Mouse (Mus musculus) stomach, embryonic 15.5 days (tissue): ENCODE results near the gene Ube2i. TPM values are rescaled to one million over a fixed set of nuclear protein-coding genes. Genes with fewer than 3 reads are reported as not detected.
"Not testable (repeated sequence)": the region's sequence is repeated elsewhere in the genome, so short reads cannot be mapped to it uniquely, and the experiment has no call there.

ENCODE experiments used
- ATAC-seq: fragments of 200-750 bp; cut with Nextera tagmentation; 2 replicates; pipeline ENCODE4 v1.8.0; 2017; ENCODE audit warnings: low read depth, moderate number of reproducible peaks, moderate TSS enrichment; ENCODE audit not compliant: insufficient read depth, low FRiP score
- H3K27ac ChIP-seq: fragments of 300-500 bp; sonication (generic); 2 replicates; pipeline ENCODE4 v1.5.1; 2015; ENCODE audit warnings: mild to moderate bottlenecking, inconsistent platforms
- H3K27me3 ChIP-seq: fragments of 300-500 bp; sonication (generic); replicated peaks from 2 replicates; pipeline ENCODE4 v1.6.1; 2015; ENCODE audit warnings: inconsistent platforms
- H3K36me3 ChIP-seq: fragments of 300-500 bp; sonication (generic); 2 replicates; pipeline ENCODE4 v1.6.1; 2015; ENCODE audit warnings: inconsistent platforms
- H3K4me1 ChIP-seq: fragments of 300-500 bp; sonication (generic); 2 replicates; pipeline ENCODE4 v1.6.1; 2015; ENCODE audit warnings: inconsistent platforms
- H3K4me2 ChIP-seq: fragments of 300-500 bp; sonication (generic); 2 replicates; pipeline ENCODE4 v1.6.1; 2015; ENCODE audit warnings: mild to moderate bottlenecking, inconsistent platforms
- H3K4me3 ChIP-seq: fragments of 300-500 bp; sonication (generic); replicated peaks from 2 replicates; pipeline ENCODE4 v1.5.1; 2015; ENCODE audit warnings: inconsistent platforms
- H3K9ac ChIP-seq: fragments of 300-500 bp; sonication (generic); 2 replicates; pipeline ENCODE4 v1.6.1; 2015; ENCODE audit warnings: inconsistent platforms
- H3K9me3 ChIP-seq: fragments of 300-500 bp; sonication (generic); 2 replicates; pipeline ENCODE4 v1.6.1; 2016; ENCODE audit warnings: inconsistent platforms
- WGBS: fragments of 180-500 bp; shearing (Covaris S2); methylation state at CpG from one replicate; pipeline ENCODE4 v1.1.7; 2015; 5-methylcytosine and 5-hydroxymethylcytosine counted together
- microRNA-seq: library from miRNA; unstranded; fragments of <30 nt; microRNA quantifications from one replicate; pipeline ENCODE4, GENCODE M21; 2016
- polyA plus RNA-seq: library from polyadenylated mRNA; unstranded; fragments of >200 nt; fragmentation: Nextera tagmentation; extraction: Ambion mirVana; gene quantifications from 2 replicates; pipeline ENCODE4 v1.2.1, GENCODE M21; 2015

The Ube2i gene
- polyA plus RNA-seq, 1 experiment from 2014 or later: 503 TPM

GRCm38 (mm10) chr17:25224586-25225222 lies 49.7 kb downstream of the Ube2i start:
- H3K4me3 ChIP-seq: no peak overlapping the region
- H3K27ac ChIP-seq: no peak overlapping the region
- 86% methylated on average over 7 of the region's 7 CpGs for WGBS
- H3K9me3 ChIP-seq: no peaks in the 10 kb centered on the region
- H3K9ac ChIP-seq: no peak overlapping the region
- H3K4me1 ChIP-seq: peaks cover 14% of the 10 kb centered on the region
- ATAC-seq: no peak
- no peaks in the 10 kb centered on the region for H3K27me3 ChIP-seq
- H3K4me2 ChIP-seq: no peak overlapping the region
- peaks cover 10% of the 10 kb centered on the region for H3K36me3 ChIP-seq

GRCm38 (mm10) chr17:25222951-25223601 lies 51.3 kb downstream of the Ube2i start:
- no peaks in the 10 kb centered on the region for H3K27me3 ChIP-seq
- peak; percentile 30; the same call in 1 of the 2 replicates for ATAC-seq

GRCm38 (mm10) chr17:25222504-25222940 lies 51.9 kb downstream of the Ube2i start:
- H3K27ac ChIP-seq: peak overlapping the region; percentile 48; the same call in 1 of the 2 replicates
- peak; percentile 77 for ATAC-seq
- H3K4me2 ChIP-seq: peak overlapping the region; percentile 76
- not testable (repeated sequence) for H3K27me3 ChIP-seq, H3K9me3 ChIP-seq
- peaks cover 14% of the 10 kb centered on the region for H3K36me3 ChIP-seq
- peak overlapping the region; percentile 25; the same call in 1 of the 2 replicates for H3K9ac ChIP-seq
- H3K4me3 ChIP-seq: peak overlapping the region; percentile 33
- 13% methylated on average over 14 of the region's 28 CpGs for WGBS
- H3K4me1 ChIP-seq: peaks cover 14% of the 10 kb centered on the region

More at GRCm38 (mm10) chr17:25222951-25223601, 51.3 kb downstream of the Ube2i start:
- no peaks in the 10 kb centered on the region for H3K9me3 ChIP-seq
- peaks cover 14% of the 10 kb centered on the region for H3K4me1 ChIP-seq
- H3K9ac ChIP-seq: peak overlapping the region; percentile 25; the same call in 1 of the 2 replicates
- H3K36me3 ChIP-seq: peaks cover 11% of the 10 kb centered on the region
- peak overlapping the region; percentile 48; the same call in 1 of the 2 replicates for H3K27ac ChIP-seq
- peak overlapping the region; percentile 76 for H3K4me2 ChIP-seq
- peak overlapping the region; percentile 33 for H3K4me3 ChIP-seq
- 58% methylated on average over 6 of the region's 6 CpGs for WGBS

- H3K9me3 ChIP-seq: no peaks in the 10 kb centered on the region
- H3K27me3 ChIP-seq: no peaks in the 10 kb centered on the region
- peaks cover 14% of the 10 kb centered on the region for H3K4me1 ChIP-seq
- no peak overlapping the region for H3K27ac ChIP-seq
- peak overlapping the region; percentile 46 for H3K4me3 ChIP-seq
- H3K36me3 ChIP-seq: peaks cover 16% of the 10 kb centered on the region
- no peak overlapping the region for H3K9ac ChIP-seq
- H3K4me2 ChIP-seq: peak overlapping the region; percentile 76
- peak; percentile 81 for ATAC-seq
- WGBS: 1% methylated on average over 16 of the region's 30 CpGs
Observed at GRCm38 (mm10) chr17:25221821-25222503, 52.5 kb downstream of the Ube2i start.

GRCm38 (mm10) chr17:25220746-25221145 lies 53.7 kb downstream of the Ube2i start:
- no peaks in the 10 kb centered on the region for H3K27me3 ChIP-seq
- peaks cover 14% of the 10 kb centered on the region for H3K4me1 ChIP-seq
- no peak overlapping the region for H3K4me2 ChIP-seq
- no peak for ATAC-seq
- H3K9ac ChIP-seq: no peak overlapping the region
- no peaks in the 10 kb centered on the region for H3K9me3 ChIP-seq
- H3K4me3 ChIP-seq: no peak overlapping the region
- 85% methylated on average over 1 of the region's 1 CpGs for WGBS
- H3K36me3 ChIP-seq: peaks cover 16% of the 10 kb centered on the region
- no peak overlapping the region for H3K27ac ChIP-seq

GRCm38 (mm10) chr17:25219492-25220295 lies 54.7 kb downstream of the Ube2i start:
- 89% methylated on average over 15 of the region's 15 CpGs for WGBS
- no peaks in the 10 kb centered on the region for H3K27me3 ChIP-seq
- peaks cover 14% of the 10 kb centered on the region for H3K4me1 ChIP-seq
- no peak overlapping the region for H3K4me2 ChIP-seq
- no peak overlapping the region for H3K4me3 ChIP-seq
- no peak for ATAC-seq
- H3K9ac ChIP-seq: no peak overlapping the region
- H3K9me3 ChIP-seq: no peaks in the 10 kb centered on the region
- no peak overlapping the region for H3K27ac ChIP-seq
- peaks cover 23% of the 10 kb centered on the region for H3K36me3 ChIP-seq

- 88% methylated on average over 9 of the region's 9 CpGs for WGBS
- no peak for ATAC-seq
- Histone ChIP-seq H3K4me3 (no peak overlapping the region), H3K9ac (no peak overlapping the region), H3K4me2 (no peak overlapping the region), H3K9me3 (no peaks in the 10 kb centered on the region), H3K36me3 (peaks cover 25% of the 10 kb centered on the region), H3K4me1 (peaks cover 14% of the 10 kb centered on the region), H3K27me3 (no peaks in the 10 kb centered on the region), H3K27ac (no peak overlapping the region)
Observed at GRCm38 (mm10) chr17:25218967-25219366, 55.5 kb downstream of the Ube2i start.

- Histone ChIP-seq H3K4me3 (no peak overlapping the region), H3K27ac (no peak overlapping the region), H3K4me1 (no peaks in the 10 kb centered on the region), H3K4me2 (no peak overlapping the region), H3K36me3 (peaks cover 41% of the 10 kb centered on the region), H3K27me3 (no peaks in the 10 kb centered on the region), H3K9ac (no peak overlapping the region), H3K9me3 (no peaks in the 10 kb centered on the region)
- no peak for ATAC-seq
- WGBS: 84% methylated on average over 3 of the region's 3 CpGs
Observed at GRCm38 (mm10) chr17:25215431-25215830, 59.0 kb downstream of the Ube2i start.

Small RNAs within 50 kb of the gene (microRNA-seq; reads per million reads assigned to microRNA genes)
- gene Mir3547: 3.5 reads per million, percentile 14 among the genes with 10 or more reads in this experiment

Other genes starting within 250 kb of the Ube2i start
- 23.5 and 23.7 TPM in 2 replicates for gene Tmem204, start 191.0 kb downstream of the Ube2i start, polyA plus RNA-seq
- 38.6 and 40.2 TPM in 2 replicates for gene Telo2, start 158.7 kb downstream of the Ube2i start, polyA plus RNA-seq
- gene Ptx4, start 153.9 kb downstream of the Ube2i start, polyA plus RNA-seq: 0.12 and 0.36 TPM in 2 replicates
- gene Clcn7, start 141.2 kb downstream of the Ube2i start, polyA plus RNA-seq: 18.1 and 21.1 TPM in 2 replicates
- 0.46 and 0.62 TPM in 2 replicates for gene Ccdc154, start 112.2 kb downstream of the Ube2i start, polyA plus RNA-seq
- 4.3 and 8.4 TPM in 2 replicates for gene Gm38655, start 99.2 kb downstream of the Ube2i start, polyA plus RNA-seq
- gene BC003965, start 90.1 kb downstream of the Ube2i start, polyA plus RNA-seq: 34.1 and 35.5 TPM in 2 replicates
- 7.2 TPM in 2 replicates for gene Unkl, start 86.2 kb downstream of the Ube2i start, polyA plus RNA-seq
- gene Gnptg, start 34.5 kb downstream of the Ube2i start, polyA plus RNA-seq: 41.9 and 44.2 TPM in 2 replicates
- gene Tsr3, start 34.5 kb downstream of the Ube2i start, polyA plus RNA-seq: 42.8 and 43.1 TPM in 2 replicates
- 3.3 and 7.2 TPM in 2 replicates for gene Baiap3, start 18.3 kb downstream of the Ube2i start, polyA plus RNA-seq
- 1.8 TPM in 2 replicates for gene Prss34, start 23.8 kb upstream of the Ube2i start, polyA plus RNA-seq
- not detected in 2 replicates for gene Prss28, start 34.0 kb upstream of the Ube2i start, polyA plus RNA-seq
- gene Prss29, start 44.0 kb upstream of the Ube2i start, polyA plus RNA-seq: not detected in 2 replicates
- 0.24 and 0.64 TPM in 2 replicates for gene Tpsab1, start 70.9 kb upstream of the Ube2i start, polyA plus RNA-seq
- gene Tpsb2, start 91.7 kb upstream of the Ube2i start, polyA plus RNA-seq: 10.4 and 14.3 TPM in 2 replicates
- 3.5 and 4.7 TPM in 2 replicates for gene Tpsg1, start 94.7 kb upstream of the Ube2i start, polyA plus RNA-seq
- gene Cacna1h, start 159.2 kb upstream of the Ube2i start, polyA plus RNA-seq: 5.1 and 5.6 TPM in 2 replicates
- 0.12 and 0.31 TPM in 2 replicates for gene Tekt4, start 180.0 kb upstream of the Ube2i start, polyA plus RNA-seq
- 0.32 and 0.37 TPM in 2 replicates for gene Sstr5, start 222.7 kb upstream of the Ube2i start, polyA plus RNA-seq